Mouse (Mus musculus) kidney, adult 2 months (tissue): Measurements from ENCODE around the gene Slc16a9.

Experiments used
- CTCF ChIP-seq: fragments of 200-500 bp; conservative IDR thresholded peaks from 2 replicates; pipeline ENCODE4 v1.5.1; 2011; ENCODE audit warnings: low read depth, mild to moderate bottlenecking, control low read depth, low read length, moderate library complexity, mixed read lengths; ENCODE audit not compliant: insufficient read depth, insufficient read length
- POLR2A ChIP-seq: fragments of 200-500 bp; IDR thresholded peaks from one replicate; pipeline ENCODE4 v1.6.1; 2011; ENCODE audit warnings: low read depth, low read length, control low read depth

- TF ChIP-seq CTCF (no peak), POLR2A (no peak)
Observed at GRCm38 (mm10) chr10:70317394-70317965, 72.6 kb downstream of the Slc16a9 start.
